Mouse (Mus musculus) E14TG2a.4 (cell line): ENCODE results near the gene Polr3c.

ENCODE experiments used
- CTCF ChIP-seq: conservative IDR thresholded peaks from 2 replicates; pipeline ENCODE4 v1.5.1; 2014; ENCODE audit warnings: low read length
- NANOG ChIP-seq: IDR thresholded peaks from 2 replicates; pipeline ENCODE4 v1.6.1; 2014; ENCODE audit warnings: borderline replicate concordance, low read length, mixed read lengths

GRCm38 (mm10) chr3:96777120-96777519 lies 49.7 kb upstream of the Polr3c start:
- TF ChIP-seq CTCF (no peak), NANOG (no peak)
